Mouse (Mus musculus) neural tube, embryonic 14.5 days (tissue): ENCODE results near the gene Nectin3. TPM values are rescaled to one million over a fixed set of nuclear protein-coding genes. Genes with fewer than 3 reads are reported as not detected.
A peak's percentile ranks its signal among the peaks of the same experiment; 100 is the strongest.

Experiments used
- ATAC-seq: fragments of 200-750 bp; cut with Nextera tagmentation; 2 replicates; pipeline ENCODE4 v1.8.0; 2017; ENCODE audit warnings: low read depth, mild to moderate bottlenecking, moderate TSS enrichment, moderate library complexity
- H3K27ac ChIP-seq: fragments of 300-500 bp; sonication (generic); 2 replicates; pipeline ENCODE4 v1.5.1; 2014; ENCODE audit warnings: low read depth, mild to moderate bottlenecking, control low read depth, low read length, moderate library complexity, mixed read lengths
- H3K27me3 ChIP-seq: fragments of 300-500 bp; sonication (generic); 2 replicates; pipeline ENCODE4 v1.6.1; 2014; ENCODE audit warnings: low read length; ENCODE audit not compliant: control insufficient read depth, insufficient read depth
- H3K36me3 ChIP-seq: fragments of 300-500 bp; sonication (generic); 2 replicates; pipeline ENCODE4 v1.6.1; 2014; ENCODE audit warnings: low read length, mixed read lengths; ENCODE audit not compliant: control insufficient read depth, insufficient read depth
- H3K4me1 ChIP-seq: fragments of 300-500 bp; sonication (generic); 2 replicates; pipeline ENCODE4 v1.6.1; 2014; ENCODE audit warnings: low read length; ENCODE audit not compliant: control insufficient read depth, insufficient read depth
- H3K4me2 ChIP-seq: fragments of 300-500 bp; sonication (generic); 2 replicates; pipeline ENCODE4 v1.6.1; 2014; ENCODE audit warnings: mild to moderate bottlenecking, low read depth, low read length, control low read depth
- H3K4me3 ChIP-seq: fragments of 300-500 bp; sonication (generic); 2 replicates; pipeline ENCODE4 v1.5.1; 2014; ENCODE audit warnings: low read depth, low read length, control low read depth, mixed read lengths
- H3K9ac ChIP-seq: fragments of 300-500 bp; sonication (generic); replicated peaks from 2 replicates; pipeline ENCODE4 v1.6.1; 2014; ENCODE audit warnings: low read depth, mild to moderate bottlenecking, control low read depth, low read length, mixed read lengths
- H3K9me3 ChIP-seq: fragments of 300-500 bp; sonication (generic); 2 replicates; pipeline ENCODE4 v1.6.1; 2016; ENCODE audit warnings: low read length; ENCODE audit not compliant: control insufficient read depth
- WGBS: fragments of 180-500 bp; shearing (Covaris S2); extraction: QIAGEN DNeasy Blood & Tissue Kit; methylation state at CpG from one replicate; pipeline ENCODE4 v1.1.7; 2014; 5-methylcytosine and 5-hydroxymethylcytosine counted together
- polyA plus RNA-seq: library from polyadenylated mRNA; unstranded; fragments of >200 nt; fragmentation: Nextera tagmentation; extraction: Ambion mirVana; gene quantifications from 2 replicates; pipeline ENCODE4 v1.2.1, GENCODE M21; 2014

Nectin3 gene
- 29.5 and 36.3 TPM in 2 replicates for polyA plus RNA-seq

GRCm38 (mm10) chr16:46498421-46498789 is at the start of gene Nectin3:
Nectin3 (minus strand) TSS chr16:46498525.
- Histone ChIP-seq H3K27me3 (no peaks in the 10 kb centered on the region), H3K4me2 (peak within 1 kb of the TSS; percentile 91), H3K36me3 (no peaks in the 10 kb centered on the region), H3K9me3 (no peaks in the 10 kb centered on the region), H3K4me1 (peaks cover 22% of the 10 kb centered on the region; the same call in 1 of the 2 replicates), H3K4me3 (peak within 1 kb of the TSS; percentile 91), H3K27ac (peak within 1 kb of the TSS; percentile 87), H3K9ac (peak within 1 kb of the TSS; percentile 91)
- ATAC-seq = no peak
- WGBS = 1% methylated on average over 4 of the region's 4 CpGs

GRCm38 (mm10) chr16:46538092-46538491 is 39.8 kb upstream of the Nectin3 start:
- no peaks in the 10 kb centered on the region for H3K4me1 ChIP-seq
- no peak overlapping the region for H3K4me3 ChIP-seq
- WGBS = 87% methylated on average over 3 of the region's 3 CpGs
- ATAC-seq = no peak
- no peak overlapping the region for H3K9ac ChIP-seq
- H3K9me3 ChIP-seq = no peaks in the 10 kb centered on the region
- H3K36me3 ChIP-seq = no peaks in the 10 kb centered on the region
- H3K27ac ChIP-seq = no peak overlapping the region
- no peaks in the 10 kb centered on the region for H3K27me3 ChIP-seq
- no peak overlapping the region for H3K4me2 ChIP-seq

DNA sequence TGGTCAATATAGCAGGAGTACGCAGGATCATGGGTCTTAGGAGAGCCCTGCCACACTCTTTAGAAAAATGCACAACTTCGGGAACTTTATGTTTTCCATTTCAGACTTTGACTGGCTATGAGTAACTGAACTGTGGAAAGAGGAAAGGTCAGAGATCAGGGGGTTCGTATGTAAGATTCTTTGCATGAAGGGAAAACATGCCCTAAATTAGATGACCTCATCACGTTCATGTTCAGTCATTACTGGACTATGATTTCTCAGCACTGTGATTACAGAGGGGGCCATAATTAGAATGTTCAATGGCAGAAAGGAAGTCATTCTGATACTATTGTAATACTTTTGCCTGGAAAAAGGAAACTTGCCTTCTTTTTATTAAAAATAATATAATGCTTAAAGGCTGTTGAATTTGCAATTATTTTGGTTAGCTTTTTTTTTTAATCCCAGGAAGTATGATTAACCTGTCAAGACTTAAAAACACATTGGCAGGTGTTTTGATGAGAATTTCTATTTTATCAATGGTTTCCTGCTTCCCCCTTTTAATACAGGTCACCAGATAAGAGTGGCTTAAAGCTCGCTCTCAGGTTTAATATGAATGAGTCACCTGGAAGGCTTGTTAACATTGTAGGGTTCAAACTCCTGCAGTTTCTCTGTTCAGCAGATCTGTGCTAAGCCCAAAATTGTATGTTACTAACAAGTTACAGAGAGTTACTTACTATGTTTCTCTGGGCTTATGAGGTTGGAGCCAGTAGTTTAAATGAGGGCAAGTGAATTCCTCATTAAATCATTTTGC is 34.3 kb upstream of the Nectin3 start:
- Histone ChIP-seq H3K4me2 (no peak overlapping the region), H3K9me3 (no peaks in the 10 kb centered on the region), H3K36me3 (no peaks in the 10 kb centered on the region), H3K4me3 (no peak overlapping the region), H3K4me1 (no peaks in the 10 kb centered on the region), H3K9ac (no peak overlapping the region), H3K27me3 (no peaks in the 10 kb centered on the region), H3K27ac (no peak overlapping the region)
- 89% methylated on average over 5 of the region's 5 CpGs for WGBS
- ATAC-seq = no peak

DNA sequence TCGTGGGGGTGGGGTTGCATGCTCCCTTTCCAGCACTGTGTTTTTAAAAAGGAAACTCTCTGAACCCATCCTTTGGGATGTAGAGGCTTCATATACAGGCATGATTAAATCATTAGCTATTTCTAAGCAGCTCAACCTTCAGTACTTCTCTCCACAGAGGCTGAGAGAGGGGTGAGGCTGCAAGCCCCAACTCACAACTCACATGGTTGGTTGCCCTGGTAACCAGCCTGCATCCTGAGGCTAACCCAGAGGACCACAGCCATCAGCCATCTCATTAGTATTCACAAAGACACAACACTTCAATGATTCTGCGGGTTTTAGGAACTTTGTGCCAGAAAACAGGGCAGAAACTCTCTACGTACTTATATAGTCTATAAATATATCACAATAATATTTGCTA is 32.7 kb upstream of the Nectin3 start:
- H3K4me2 ChIP-seq = no peak overlapping the region
- 51% methylated on average over 3 of the region's 3 CpGs for WGBS

DNA sequence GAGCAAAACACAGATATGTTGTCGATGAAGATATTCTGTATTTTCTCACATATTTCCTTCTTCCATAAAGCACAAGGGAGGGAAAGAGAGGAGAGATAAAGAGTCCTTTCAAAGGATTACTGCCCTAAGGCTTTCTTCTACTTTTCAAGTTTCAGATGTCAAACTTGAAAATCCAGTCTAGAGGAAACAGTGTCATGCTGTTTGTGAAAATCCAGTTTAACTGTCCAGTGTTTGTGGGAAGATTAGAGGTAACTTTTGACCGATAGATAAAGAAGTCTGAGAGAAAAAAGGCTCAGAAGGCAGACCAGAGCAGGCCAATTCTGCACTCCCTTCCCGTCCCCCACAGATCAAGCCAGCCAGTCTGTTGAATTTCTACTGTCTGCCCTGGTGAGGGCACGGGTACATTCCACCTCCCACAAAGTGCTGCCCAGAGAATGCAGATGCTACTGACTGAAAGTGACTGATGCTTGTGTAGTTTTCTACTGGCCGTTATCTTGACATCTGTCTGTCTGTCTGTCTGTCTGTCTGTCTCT is 22.6 kb upstream of the Nectin3 start:
- no peaks in the 10 kb centered on the region for H3K36me3 ChIP-seq
- no peak for ATAC-seq
- H3K27ac ChIP-seq = no peak overlapping the region
- 80% methylated on average over 5 of the region's 5 CpGs for WGBS
- no peaks in the 10 kb centered on the region for H3K27me3 ChIP-seq
- H3K9me3 ChIP-seq = no peaks in the 10 kb centered on the region
- no peaks in the 10 kb centered on the region for H3K4me1 ChIP-seq
- no peak overlapping the region for H3K4me3 ChIP-seq
- no peak overlapping the region for H3K9ac ChIP-seq
- no peak overlapping the region for H3K4me2 ChIP-seq

More for the DNA sequence above, 32.7 kb upstream of the Nectin3 start:
- no peaks in the 10 kb centered on the region for H3K9me3 ChIP-seq
- no peaks in the 10 kb centered on the region for H3K4me1 ChIP-seq
- no peak overlapping the region for H3K4me3 ChIP-seq
- no peaks in the 10 kb centered on the region for H3K27me3 ChIP-seq
- H3K27ac ChIP-seq = no peak overlapping the region
- peak; percentile 71; the same call in 1 of the 2 replicates for ATAC-seq
- no peaks in the 10 kb centered on the region for H3K36me3 ChIP-seq
- no peak overlapping the region for H3K9ac ChIP-seq

DNA sequence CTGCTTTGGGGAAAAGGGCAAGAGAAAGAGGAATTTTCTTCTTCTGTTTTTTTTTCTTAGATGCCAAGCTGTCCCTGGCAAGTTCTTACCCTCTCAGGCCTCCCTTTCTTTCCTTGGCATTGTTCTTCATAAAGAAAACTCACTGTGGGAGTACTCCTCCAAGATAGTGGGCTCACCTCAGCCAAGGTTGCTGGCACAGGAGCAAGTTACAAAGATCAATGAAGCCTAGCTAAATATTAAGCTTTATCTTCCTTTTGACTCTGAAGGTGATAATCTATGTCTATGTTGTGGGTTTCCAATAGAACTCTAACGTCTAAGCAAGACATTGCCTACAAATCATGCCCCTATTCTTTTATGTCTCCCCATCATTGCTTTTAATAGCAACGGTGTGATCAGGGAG is 21.3 kb upstream of the Nectin3 start:
- ATAC-seq = no peak
- H3K4me1 ChIP-seq = no peaks in the 10 kb centered on the region
- no peaks in the 10 kb centered on the region for H3K9me3 ChIP-seq
- WGBS = 81% methylated on average over 2 of the region's 2 CpGs
- H3K36me3 ChIP-seq = no peaks in the 10 kb centered on the region
- no peaks in the 10 kb centered on the region for H3K27me3 ChIP-seq
- H3K9ac ChIP-seq = no peak overlapping the region
- no peak overlapping the region for H3K4me2 ChIP-seq
- no peak overlapping the region for H3K27ac ChIP-seq
- no peak overlapping the region for H3K4me3 ChIP-seq

DNA sequence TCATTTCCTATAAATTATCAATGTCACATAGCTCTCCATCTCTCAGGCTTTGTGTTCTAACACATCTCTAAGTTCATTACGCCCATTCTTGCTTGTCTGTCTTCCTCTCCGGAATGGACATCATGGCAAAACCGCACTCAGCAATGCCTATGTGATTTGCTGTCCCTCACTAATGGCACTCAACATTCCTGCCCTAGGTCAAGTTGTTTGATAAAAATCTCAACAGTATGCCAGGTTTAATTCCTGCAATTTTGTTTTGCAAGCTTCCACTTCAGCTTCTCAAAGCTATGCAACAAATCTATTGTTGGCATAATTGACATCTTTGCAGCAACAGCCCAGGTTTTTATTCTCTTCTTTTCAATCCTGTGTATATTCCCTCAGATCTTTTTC is 9.6 kb upstream of the Nectin3 start:
- Histone ChIP-seq H3K27me3 (no peaks in the 10 kb centered on the region), H3K4me1 (no peaks in the 10 kb centered on the region), H3K9ac (no peak overlapping the region), H3K36me3 (no peaks in the 10 kb centered on the region), H3K4me2 (no peak overlapping the region), H3K4me3 (no peak overlapping the region), H3K27ac (no peak overlapping the region), H3K9me3 (no peaks in the 10 kb centered on the region)
- no peak for ATAC-seq
- 91% methylated on average over 3 of the region's 3 CpGs for WGBS

- 46% methylated on average over 3 of the region's 3 CpGs for WGBS
- Histone ChIP-seq H3K9ac (no peak overlapping the region), H3K36me3 (no peaks in the 10 kb centered on the region), H3K4me1 (no peaks in the 10 kb centered on the region), H3K9me3 (no peaks in the 10 kb centered on the region), H3K27me3 (no peaks in the 10 kb centered on the region), H3K4me2 (no peak overlapping the region), H3K4me3 (no peak overlapping the region), H3K27ac (no peak overlapping the region)
- no peak for ATAC-seq
Observed at GRCm38 (mm10) chr16:46507260-46507943, 9.1 kb upstream of the Nectin3 start.

DNA sequence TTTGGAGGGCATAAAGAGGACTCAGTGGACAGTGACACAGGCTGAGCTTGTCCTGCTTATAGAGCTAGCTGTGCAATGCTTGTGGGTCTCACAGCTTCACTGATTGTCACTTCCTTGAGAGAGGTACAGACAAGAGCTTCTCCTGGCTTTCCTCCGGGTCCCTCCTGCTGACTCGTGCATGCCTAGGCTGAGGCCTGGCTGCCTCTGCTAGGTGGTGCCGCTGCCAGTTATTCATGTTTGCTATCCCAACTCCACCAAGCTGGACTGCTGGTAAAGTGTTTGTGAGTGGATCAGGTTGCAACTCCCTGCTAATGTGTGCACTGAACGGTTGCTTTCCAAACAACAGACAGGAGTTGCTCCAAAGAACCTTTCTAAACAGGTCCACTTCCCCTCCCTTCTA is 5.7 kb upstream of the Nectin3 start:
- no peaks in the 10 kb centered on the region for H3K27me3 ChIP-seq
- no peak overlapping the region for H3K9ac ChIP-seq
- H3K4me1 ChIP-seq = no peaks in the 10 kb centered on the region
- no peak overlapping the region for H3K27ac ChIP-seq
- H3K4me2 ChIP-seq = no peak overlapping the region
- WGBS = 86% methylated on average over 4 of the region's 4 CpGs
- no peak for ATAC-seq
- no peaks in the 10 kb centered on the region for H3K36me3 ChIP-seq
- H3K4me3 ChIP-seq = no peak overlapping the region
- no peaks in the 10 kb centered on the region for H3K9me3 ChIP-seq
